Mouse (Mus musculus): ENCODE results near the gene Kcnd2. TPM values are rescaled to one million over a fixed set of nuclear protein-coding genes. Genes with fewer than 3 reads are reported as not detected.

Kcnd2 gene
- polyA plus RNA-seq, 2 experiments = 0.01 TPM; not detected in 1

GRCm38 (mm10) chr6:21722238-21722637, 506.9 kb downstream of the Kcnd2 start:
- Histone ChIP-seq H3K4me2 (ENCODE audit: low read depth) (no peak overlapping the region), H3K4me3 (ENCODE audit: insufficient read depth in 1 of 2, low read depth in 2 of 2, low read length in 2 of 2) (no peak overlapping the region), H3K36me3 (replicated peaks; ENCODE audit: control insufficient read depth, insufficient read depth, low read depth) (no peaks in the 10 kb centered on the region), H3K27me3 (ENCODE audit: control insufficient read depth, insufficient read depth, low read length) (no peaks in the 10 kb centered on the region), H3K27ac (no peak overlapping the region), H3K9me3 (ENCODE audit: control insufficient read depth, low read length) (no peaks in the 10 kb centered on the region), H3K4me1 (replicated peaks; ENCODE audit: control insufficient read depth in 2 of 2, insufficient read depth in 2 of 2, low read length in 1 of 2) (no peaks in the 10 kb centered on the region), H3K9ac (replicated peaks) (no peak overlapping the region)
- TF ChIP-seq CTCF (IDR thresholded peaks at IDR 0.05; ENCODE audit: low read depth) (no peak), EP300 (IDR thresholded peaks at IDR 0.05; ENCODE audit: low read depth) (no peak)
- ATAC-seq (ENCODE audit: insufficient read depth) = no peak
- DNase-seq (ENCODE audit: low read depth in 3 of 3, low spot score in 3 of 3) = no peak
- WGBS (ENCODE audit: insufficient replicate concordance) = 63% methylated on average over 10 of the region's 10 CpGs

- Histone ChIP-seq H3K9ac (replicated peaks) (no peak overlapping the region), H3K4me3 (ENCODE audit: insufficient read depth in 1 of 2, low read depth in 2 of 2, low read length in 2 of 2) (no peak overlapping the region), H3K4me1 (replicated peaks; ENCODE audit: control insufficient read depth in 2 of 2, insufficient read depth in 2 of 2, low read length in 1 of 2) (no peaks in the 10 kb centered on the region), H3K9me3 (ENCODE audit: control insufficient read depth, low read length) (no peaks in the 10 kb centered on the region), H3K27me3 (ENCODE audit: control insufficient read depth, insufficient read depth, low read length) (no peaks in the 10 kb centered on the region), H3K4me2 (ENCODE audit: low read depth) (no peak overlapping the region), H3K36me3 (replicated peaks; ENCODE audit: control insufficient read depth, insufficient read depth, low read depth) (no peaks in the 10 kb centered on the region), H3K27ac (no peak overlapping the region)
- TF ChIP-seq EP300 (IDR thresholded peaks at IDR 0.05; ENCODE audit: low read depth) = no peak
- no peak for TF ChIP-seq CTCF (IDR thresholded peaks at IDR 0.05; ENCODE audit: low read depth)
- ATAC-seq (ENCODE audit: insufficient read depth) = no peak
- DNase-seq (ENCODE audit: low read depth in 3 of 3, low spot score in 3 of 3) = no peak
- WGBS (ENCODE audit: insufficient replicate concordance) = 31% methylated on average over 2 of the region's 2 CpGs
Observed at GRCm38 (mm10) chr6:21740606-21741005, 525.3 kb downstream of the Kcnd2 start.

GRCm38 (mm10) chr6:21744615-21745266, 529.4 kb downstream of the Kcnd2 start:
- Histone ChIP-seq H3K4me1 (replicated peaks; ENCODE audit: control insufficient read depth in 2 of 2, insufficient read depth in 2 of 2, low read length in 1 of 2) (no peaks in the 10 kb centered on the region), H3K4me3 (ENCODE audit: insufficient read depth in 1 of 2, low read depth in 2 of 2, low read length in 2 of 2) (no peak overlapping the region), H3K36me3 (replicated peaks; ENCODE audit: control insufficient read depth, insufficient read depth, low read depth) (no peaks in the 10 kb centered on the region), H3K4me2 (ENCODE audit: low read depth) (no peak overlapping the region), H3K9ac (replicated peaks) (no peak overlapping the region), H3K27me3 (ENCODE audit: control insufficient read depth, insufficient read depth, low read length) (no peaks in the 10 kb centered on the region), H3K9me3 (ENCODE audit: control insufficient read depth, low read length) (no peaks in the 10 kb centered on the region), H3K27ac (no peak overlapping the region)
- WGBS (ENCODE audit: insufficient replicate concordance) = 53% methylated on average over 3 of the region's 3 CpGs
- DNase-seq (ENCODE audit: low read depth in 3 of 3, low spot score in 3 of 3) (no peak), ATAC-seq (ENCODE audit: insufficient read depth) (no peak)
- no peak for TF ChIP-seq EP300 (IDR thresholded peaks at IDR 0.05; ENCODE audit: low read depth)
- no peak for TF ChIP-seq CTCF (IDR thresholded peaks at IDR 0.05; ENCODE audit: low read depth)

- ATAC-seq (ENCODE audit: insufficient read depth) (no peak), DNase-seq (ENCODE audit: low read depth in 3 of 3, low spot score in 3 of 3) (no peak)
- Histone ChIP-seq H3K36me3 (replicated peaks; ENCODE audit: control insufficient read depth, insufficient read depth, low read depth) (no peaks in the 10 kb centered on the region), H3K4me1 (replicated peaks; ENCODE audit: control insufficient read depth in 2 of 2, insufficient read depth in 2 of 2, low read length in 1 of 2) (no peaks in the 10 kb centered on the region), H3K4me2 (ENCODE audit: low read depth) (no peak overlapping the region), H3K9ac (replicated peaks) (no peak overlapping the region), H3K9me3 (ENCODE audit: control insufficient read depth, low read length) (no peaks in the 10 kb centered on the region), H3K4me3 (ENCODE audit: insufficient read depth in 1 of 2, low read depth in 2 of 2, low read length in 2 of 2) (no peak overlapping the region), H3K27me3 (ENCODE audit: control insufficient read depth, insufficient read depth, low read length) (no peaks in the 10 kb centered on the region), H3K27ac (no peak overlapping the region)
- WGBS (ENCODE audit: insufficient replicate concordance) = 51% methylated on average over 1 of the region's 1 CpGs
- TF ChIP-seq EP300 (IDR thresholded peaks at IDR 0.05; ENCODE audit: low read depth) (no peak), CTCF (IDR thresholded peaks at IDR 0.05; ENCODE audit: low read depth) (no peak)
Observed at GRCm38 (mm10) chr6:21747536-21747935, 532.2 kb downstream of the Kcnd2 start.

GRCm38 (mm10) chr6:21767787-21768221, 552.5 kb downstream of the Kcnd2 start:
- no peak overlapping the region for H3K4me3 ChIP-seq (ENCODE audit: insufficient read depth in 1 of 2, low read depth in 2 of 2, low read length in 2 of 2)
- H3K4me2 ChIP-seq (ENCODE audit: low read depth) = no peak overlapping the region
- H3K27ac ChIP-seq = no peak overlapping the region
- H3K36me3 ChIP-seq (replicated peaks; ENCODE audit: control insufficient read depth, insufficient read depth, low read depth) = no peaks in the 10 kb centered on the region
- no peak overlapping the region for H3K9ac ChIP-seq (replicated peaks)
- no peak for TF ChIP-seq EP300 (IDR thresholded peaks at IDR 0.05; ENCODE audit: low read depth)
- no peak for TF ChIP-seq CTCF (IDR thresholded peaks at IDR 0.05; ENCODE audit: low read depth)
- 76% methylated on average over 12 of the region's 12 CpGs for WGBS (ENCODE audit: insufficient replicate concordance)
- H3K9me3 ChIP-seq (ENCODE audit: control insufficient read depth, low read length) = no peaks in the 10 kb centered on the region
- no peak for ATAC-seq (ENCODE audit: insufficient read depth)
- H3K4me1 ChIP-seq (replicated peaks; ENCODE audit: control insufficient read depth in 2 of 2, insufficient read depth in 2 of 2, low read length in 1 of 2) = no peaks in the 10 kb centered on the region
- no peaks in the 10 kb centered on the region for H3K27me3 ChIP-seq (ENCODE audit: control insufficient read depth, insufficient read depth, low read length)
- DNase-seq (ENCODE audit: low read depth in 3 of 3, low spot score in 3 of 3) = no peak

Data from liver, embryonic 14.5 days (tissue).